Mouse (Mus musculus): Measurements from ENCODE around the gene Slc25a13.

Slc25a13 gene

DNA sequence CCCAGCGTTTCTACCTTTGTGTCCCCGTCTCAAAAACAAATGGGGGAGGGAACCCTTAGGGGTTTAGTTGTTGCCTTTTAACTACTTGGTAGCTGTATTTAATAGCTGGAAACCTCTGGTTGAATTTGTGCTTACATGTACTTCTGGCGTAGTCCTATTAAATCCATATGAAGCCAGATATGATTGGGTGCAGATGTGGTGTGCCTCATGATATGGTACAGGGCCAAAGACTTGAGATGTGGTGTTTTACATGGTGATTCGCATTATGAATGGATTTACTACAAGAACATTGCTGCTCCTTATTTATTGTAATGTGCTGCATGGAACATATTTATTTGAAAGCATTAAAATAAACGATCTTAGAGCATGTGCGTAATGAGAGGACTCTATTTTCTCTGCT is 189.3 kb downstream of the Slc25a13 start:
- no peak for DNase-seq (ENCODE audit: low spot score)

DNA sequence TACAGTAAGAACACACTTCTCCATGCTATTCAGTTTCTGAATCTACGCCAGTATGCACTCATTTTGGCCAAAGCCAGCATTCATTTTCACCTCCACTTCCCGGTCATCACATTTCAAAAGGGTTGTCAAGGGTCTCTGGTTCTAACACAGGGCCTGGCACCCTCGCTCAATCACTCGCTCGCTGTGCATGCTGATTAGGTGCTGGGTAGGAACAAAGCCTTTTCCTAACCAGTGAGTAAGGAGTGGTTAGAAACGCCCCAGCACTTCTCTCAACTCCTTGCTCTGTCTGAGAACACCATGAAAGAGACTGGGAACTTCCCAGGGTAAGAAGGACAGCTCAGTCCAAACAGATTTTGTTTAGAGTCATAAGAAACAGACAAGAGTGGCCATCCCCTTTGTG is 193.0 kb downstream of the Slc25a13 start:
- DNase-seq (ENCODE audit: low spot score): no peak

- DNase-seq (ENCODE audit: low spot score): no peak
Measured at GRCm38 (mm10) chr6:6016931-6017330, 200.0 kb downstream of the Slc25a13 start.

- DNase-seq (ENCODE audit: low spot score): no peak
Measured at GRCm38 (mm10) chr6:6015616-6016015, 201.4 kb downstream of the Slc25a13 start.

DNA sequence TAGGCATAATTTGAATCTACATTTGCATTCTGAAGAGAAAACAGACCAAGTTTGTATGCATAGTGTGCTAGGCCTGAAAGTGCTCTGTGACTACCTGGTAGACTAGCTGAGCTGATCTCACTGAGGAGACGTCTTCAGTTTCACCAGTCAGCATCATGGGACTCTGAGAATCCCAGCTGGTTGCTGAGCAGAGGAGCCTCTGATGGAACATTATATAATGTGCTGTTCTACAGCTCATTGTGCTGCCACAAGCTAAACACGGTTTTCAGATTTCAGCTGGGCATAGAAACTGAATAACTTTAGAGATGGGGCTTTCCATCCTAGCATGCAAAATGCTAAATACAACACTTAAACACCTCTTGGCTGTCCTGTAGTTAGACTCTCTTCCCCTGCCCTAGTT is 205.6 kb downstream of the Slc25a13 start:
- no peak for DNase-seq (ENCODE audit: low spot score)

GRCm38 (mm10) chr6:6005762-6006431 is 211.1 kb downstream of the Slc25a13 start:
- peak; percentile 8 for DNase-seq (ENCODE audit: low spot score)

GRCm38 (mm10) chr6:6004756-6005485 is 212.1 kb downstream of the Slc25a13 start:
- no peak for DNase-seq (ENCODE audit: low spot score)

DNA sequence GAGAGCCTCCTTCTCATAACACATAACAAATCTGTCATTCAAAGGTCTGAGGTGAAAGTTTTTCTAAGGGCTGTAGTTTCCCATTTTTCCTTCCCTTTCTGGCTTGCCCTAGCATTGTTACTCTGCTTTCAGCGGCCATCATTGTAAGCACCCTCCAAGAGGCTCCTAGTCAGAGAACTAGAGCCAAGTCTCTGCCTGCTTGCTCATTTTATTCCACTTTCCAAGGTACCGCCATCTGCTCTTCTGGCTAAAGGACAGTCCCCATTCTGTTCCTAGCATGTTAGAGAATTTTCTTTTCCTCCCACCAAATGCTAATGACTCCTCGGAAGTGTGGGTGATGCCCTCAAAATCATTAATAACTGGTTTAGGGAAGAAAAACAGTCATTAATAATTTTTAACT is 214.9 kb downstream of the Slc25a13 start:
- no peak for DNase-seq (ENCODE audit: low spot score)

DNA sequence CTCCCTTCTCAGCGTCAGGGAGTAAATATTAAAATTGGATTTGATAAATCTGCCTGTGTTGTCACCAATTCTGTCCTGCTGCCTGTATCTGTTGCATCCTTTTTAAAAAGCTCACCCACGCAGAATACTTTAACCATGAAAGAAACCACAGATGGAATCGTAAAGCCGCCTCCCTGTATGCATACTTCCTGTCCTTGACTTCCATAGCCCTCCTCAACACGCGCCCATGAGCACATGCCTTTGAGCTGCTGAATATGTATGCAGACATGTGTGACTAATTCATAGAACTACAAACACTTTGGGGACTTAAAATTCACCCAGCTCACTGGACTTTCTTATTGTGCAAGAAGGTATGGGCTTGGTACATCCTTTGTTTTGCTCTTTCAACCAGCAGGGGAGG is 219.4 kb downstream of the Slc25a13 start:
- DNase-seq (ENCODE audit: low spot score): no peak

- no peak for DNase-seq (ENCODE audit: low spot score)
Measured at GRCm38 (mm10) chr6:5993056-5993455, 223.9 kb downstream of the Slc25a13 start.

DNA sequence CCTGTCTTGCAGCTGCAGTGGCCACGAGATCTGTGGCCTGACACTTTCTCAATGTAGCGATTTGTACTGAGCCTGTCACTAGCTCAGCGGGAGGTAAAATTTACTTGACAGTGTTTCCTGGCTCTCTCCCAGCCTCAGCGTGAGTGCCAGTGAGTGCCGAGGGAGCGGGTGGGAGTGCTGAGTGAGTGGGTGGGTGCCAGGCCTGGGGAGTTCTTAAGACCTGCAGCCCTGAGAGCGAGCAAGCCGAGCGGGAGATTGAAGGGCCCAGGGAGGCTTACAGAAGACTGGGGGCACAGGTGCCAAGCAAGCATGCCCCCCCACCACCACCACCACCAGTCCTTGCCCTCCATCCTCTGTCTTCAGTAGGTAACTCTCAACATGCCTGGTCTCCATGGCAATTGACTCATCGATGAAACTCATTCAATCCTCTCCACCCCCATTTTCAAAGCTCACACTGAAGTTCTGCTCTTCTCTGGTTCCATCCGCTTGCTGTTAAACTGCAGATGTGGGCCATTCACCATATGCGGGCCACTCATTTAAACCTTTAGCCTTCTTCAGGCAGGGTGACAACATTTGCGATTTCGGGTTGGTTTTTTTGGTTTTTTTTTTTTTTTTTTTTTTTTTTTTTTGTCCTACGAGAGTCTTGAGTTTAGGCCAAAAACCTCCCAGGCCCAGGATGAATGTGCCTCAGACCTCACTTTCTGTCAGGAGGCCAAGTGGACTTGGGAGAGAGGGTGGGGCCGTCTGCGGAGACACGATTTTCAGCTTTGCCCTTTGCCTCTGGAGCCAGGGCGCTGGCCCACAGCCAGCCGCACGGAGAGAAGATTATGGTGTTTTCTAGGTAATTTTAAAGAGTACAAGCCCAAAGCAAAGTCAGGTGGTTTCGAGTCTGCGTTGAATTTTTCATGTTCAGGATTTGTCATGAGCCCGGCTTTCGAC is 224.9 kb downstream of the Slc25a13 start:
- no peak for DNase-seq (ENCODE audit: low spot score)

GRCm38 (mm10) chr6:5991243-5991642 is 225.7 kb downstream of the Slc25a13 start:
- no peak for DNase-seq (ENCODE audit: low spot score)
